Mouse (Mus musculus): Measurements from ENCODE around the gene Adam11. TPM values are rescaled to one million over a fixed set of nuclear protein-coding genes. Genes with fewer than 3 reads are reported as not detected.

Gene Adam11
- polyA plus RNA-seq, 1 experiment, result 0.41 TPM

- TF ChIP-seq MYOD1 (IDR thresholded peaks at IDR 0.05; ENCODE audit: control insufficient read depth, insufficient read length, low read depth), result no peak
- no peak for TF ChIP-seq FOSL1 (IDR thresholded peaks at IDR 0.05; ENCODE audit: insufficient read depth, low read length, poor library complexity, severe bottlenecking)
- Histone ChIP-seq H3K79me3 (ENCODE audit: low read depth) (peaks cover 39% of the 10 kb centered on the region), H3K79me2 (ENCODE audit: control insufficient read depth, insufficient read depth) (peaks cover 61% of the 10 kb centered on the region), H3K4me3 (ENCODE audit: insufficient read depth, poor library complexity, severe bottlenecking) (no peak overlapping the region), H3ac (ENCODE audit: control insufficient read depth, insufficient read length, low read depth) (no peak overlapping the region), H3K36me3 (ENCODE audit: control insufficient read depth, insufficient read depth) (peaks cover 40% of the 10 kb centered on the region), H3K27me3 (ENCODE audit: control insufficient read depth, insufficient read depth, insufficient read length) (no peaks in the 10 kb centered on the region)
Observed at GRCm38 (mm10) chr11:102803453-102803852, 42.2 kb downstream of the Adam11 start.

DNA sequence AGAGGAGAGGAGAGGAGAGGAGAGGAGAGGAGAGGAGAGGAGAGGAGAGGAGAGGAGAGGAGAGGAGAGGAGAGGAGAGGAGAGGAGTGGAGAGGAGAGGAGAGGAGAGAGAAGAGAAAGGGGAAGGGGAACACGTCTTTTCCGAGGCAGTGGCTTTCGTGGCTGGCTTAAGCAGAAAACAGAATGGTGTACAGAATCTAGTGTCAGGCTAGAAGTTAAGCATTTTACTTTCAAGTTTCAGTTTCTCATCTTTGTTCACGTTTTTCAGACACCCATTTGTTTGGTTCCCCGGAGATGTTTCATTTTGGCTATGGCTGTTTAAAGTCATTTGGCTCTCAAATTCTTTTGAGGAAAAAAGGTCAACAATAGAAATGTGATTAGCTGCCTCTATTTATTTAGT, 47.0 kb downstream of the Adam11 start:
- H3K36me3 ChIP-seq (ENCODE audit: control insufficient read depth, insufficient read depth), result peaks cover 16% of the 10 kb centered on the region
- TF ChIP-seq MYOD1 (IDR thresholded peaks at IDR 0.05; ENCODE audit: control insufficient read depth, insufficient read length, low read depth), result no peak
- no peak for TF ChIP-seq MYOG (IDR thresholded peaks at IDR 0.05; ENCODE audit: control insufficient read depth, extremely low read depth, insufficient read length)
- TF ChIP-seq CEBPB (IDR thresholded peaks at IDR 0.05; ENCODE audit: low read depth), result no peak
- TF ChIP-seq MAX (IDR thresholded peaks at IDR 0.05), result no peak
- no peak for TF ChIP-seq FOSL1 (IDR thresholded peaks at IDR 0.05; ENCODE audit: insufficient read depth, low read length, poor library complexity, severe bottlenecking)
- no peak for TF ChIP-seq CTCF (IDR thresholded peaks at IDR 0.05; ENCODE audit: control insufficient read depth, insufficient read depth, insufficient read length)
- H3K4me3 ChIP-seq (ENCODE audit: insufficient read depth, poor library complexity, severe bottlenecking), result no peak overlapping the region
- H3ac ChIP-seq (ENCODE audit: control insufficient read depth, insufficient read length, low read depth), result no peak overlapping the region
- H3K27me3 ChIP-seq (ENCODE audit: control insufficient read depth, insufficient read depth, insufficient read length), result no peaks in the 10 kb centered on the region
- H3K79me3 ChIP-seq (ENCODE audit: low read depth), result peaks cover 72% of the 10 kb centered on the region
- H3K79me2 ChIP-seq (ENCODE audit: control insufficient read depth, insufficient read depth), result peaks cover 99% of the 10 kb centered on the region

GRCm38 (mm10) chr11:102810721-102811485, 49.7 kb downstream of the Adam11 start:
- Histone ChIP-seq H3K79me3 (ENCODE audit: low read depth) (peaks cover 81% of the 10 kb centered on the region), H3K4me3 (ENCODE audit: insufficient read depth, poor library complexity, severe bottlenecking) (no peak overlapping the region)
- TF ChIP-seq MAX (IDR thresholded peaks at IDR 0.05), result no peak
- TF ChIP-seq MYOG (IDR thresholded peaks at IDR 0.05; ENCODE audit: control insufficient read depth, extremely low read depth, insufficient read length), result no peak
- TF ChIP-seq FOSL1 (IDR thresholded peaks at IDR 0.05; ENCODE audit: insufficient read depth, low read length, poor library complexity, severe bottlenecking), result peak; percentile 79

DNA sequence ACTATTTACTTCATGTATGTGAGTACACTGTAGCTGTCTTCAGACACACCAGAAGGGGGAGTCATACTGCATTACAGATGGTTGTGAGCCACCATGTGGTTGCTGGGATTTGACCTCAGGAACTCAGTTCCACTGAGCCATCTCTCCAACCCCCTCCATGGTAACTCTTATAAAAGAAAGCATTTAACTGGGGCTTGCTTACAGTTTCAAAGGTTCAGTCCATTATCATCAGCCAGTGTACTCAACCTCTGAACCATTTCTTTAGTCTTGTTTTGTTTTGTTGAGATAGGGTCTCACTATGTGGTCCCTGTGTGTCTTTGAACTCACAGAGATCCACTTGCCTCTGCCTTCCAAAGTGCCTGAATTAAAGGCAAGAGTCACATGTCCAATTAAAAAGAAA, 53.6 kb downstream of the Adam11 start:
- no peak for TF ChIP-seq MYOD1 (IDR thresholded peaks at IDR 0.05; ENCODE audit: control insufficient read depth, insufficient read length, low read depth)
- no peak for TF ChIP-seq CTCF (IDR thresholded peaks at IDR 0.05; ENCODE audit: control insufficient read depth, insufficient read depth, insufficient read length)
- TF ChIP-seq FOSL1 (IDR thresholded peaks at IDR 0.05; ENCODE audit: insufficient read depth, low read length, poor library complexity, severe bottlenecking), result no peak
- no peak for TF ChIP-seq CEBPB (IDR thresholded peaks at IDR 0.05; ENCODE audit: low read depth)
- TF ChIP-seq USF1 (IDR thresholded peaks at IDR 0.05; ENCODE audit: low read depth), result no peak
- TF ChIP-seq MYOG (IDR thresholded peaks at IDR 0.05; ENCODE audit: control insufficient read depth, extremely low read depth, insufficient read length), result no peak
- no peak for TF ChIP-seq MAX (IDR thresholded peaks at IDR 0.05)
- peaks cover 69% of the 10 kb centered on the region for H3K79me3 ChIP-seq (ENCODE audit: low read depth)
- H3K27me3 ChIP-seq (ENCODE audit: control insufficient read depth, insufficient read depth, insufficient read length), result no peaks in the 10 kb centered on the region
- no peak overlapping the region for H3K4me3 ChIP-seq (ENCODE audit: insufficient read depth, poor library complexity, severe bottlenecking)
- no peak overlapping the region for H3ac ChIP-seq (ENCODE audit: control insufficient read depth, insufficient read length, low read depth)
- peaks cover 83% of the 10 kb centered on the region for H3K79me2 ChIP-seq (ENCODE audit: control insufficient read depth, insufficient read depth)
- peaks cover 8% of the 10 kb centered on the region for H3K36me3 ChIP-seq (ENCODE audit: control insufficient read depth, insufficient read depth)

More at GRCm38 (mm10) chr11:102810721-102811485, 49.7 kb downstream of the Adam11 start:
- Histone ChIP-seq H3K27me3 (ENCODE audit: control insufficient read depth, insufficient read depth, insufficient read length) (no peaks in the 10 kb centered on the region), H3K36me3 (ENCODE audit: control insufficient read depth, insufficient read depth) (peaks cover 11% of the 10 kb centered on the region), H3ac (ENCODE audit: control insufficient read depth, insufficient read length, low read depth) (no peak overlapping the region), H3K79me2 (ENCODE audit: control insufficient read depth, insufficient read depth) (peaks cover 99% of the 10 kb centered on the region)

- H3K27me3 ChIP-seq (ENCODE audit: control insufficient read depth, insufficient read depth, insufficient read length), result no peaks in the 10 kb centered on the region
- peak overlapping the region; percentile 88 for H3ac ChIP-seq (ENCODE audit: control insufficient read depth, insufficient read length, low read depth)
- no peak for TF ChIP-seq FOSL1 (IDR thresholded peaks at IDR 0.05; ENCODE audit: insufficient read depth, low read length, poor library complexity, severe bottlenecking)
- TF ChIP-seq MYOG (IDR thresholded peaks at IDR 0.05; ENCODE audit: control insufficient read depth, extremely low read depth, insufficient read length), result no peak
- no peak for TF ChIP-seq MYOD1 (IDR thresholded peaks at IDR 0.05; ENCODE audit: control insufficient read depth, insufficient read length, low read depth)
- no peak for TF ChIP-seq CTCF (IDR thresholded peaks at IDR 0.05; ENCODE audit: control insufficient read depth, insufficient read depth, insufficient read length)
- TF ChIP-seq USF1 (IDR thresholded peaks at IDR 0.05; ENCODE audit: low read depth), result no peak
- no peak for TF ChIP-seq MAX (IDR thresholded peaks at IDR 0.05)
- peaks cover 47% of the 10 kb centered on the region for H3K79me3 ChIP-seq (ENCODE audit: low read depth)
- H3K79me2 ChIP-seq (ENCODE audit: control insufficient read depth, insufficient read depth), result peaks cover 49% of the 10 kb centered on the region
- H3K4me3 ChIP-seq (ENCODE audit: insufficient read depth, poor library complexity, severe bottlenecking), result peak overlapping the region; percentile 60
- no peaks in the 10 kb centered on the region for H3K36me3 ChIP-seq (ENCODE audit: control insufficient read depth, insufficient read depth)
Observed at GRCm38 (mm10) chr11:102818121-102819020, 57.1 kb downstream of the Adam11 start.

All from C2C12 (cell line).